Mouse (Mus musculus) heart, adult 18-20 months (tissue): Measurements from ENCODE around the gene Mrpl11. TPM values are rescaled to one million over a fixed set of nuclear protein-coding genes. Genes with fewer than 3 reads are reported as not detected.
"Not testable (repeated sequence)": the region's sequence is repeated elsewhere in the genome, so short reads cannot be mapped to it uniquely, and the experiment has no call there.

Source experiments
- DNase-seq, 2 experiments: peaks; one replicate each; pipeline ENCODE4 v3.0.0; 2021 to 2022; ENCODE audit warnings: mixed read lengths in 1 of 2
- total RNA-seq, 2 experiments: library from RNA; stranded (reverse); gene quantifications; 2 replicates each; pipeline ENCODE4 v1.2.3; 2021

The Mrpl11 gene
- total RNA-seq, 2 experiments from 2014 or later: 67.7 to 86.0 TPM

- DNase-seq: no peak
Measured at GRCm38 (mm10) chr19:4992371-4992770, 30.4 kb downstream of the Mrpl11 start.

GRCm38 (mm10) chr19:4992904-4993303 is 31.0 kb downstream of the Mrpl11 start:
- DNase-seq: peak; percentile 78 to 89

- DNase-seq: no peak
Measured at GRCm38 (mm10) chr19:4994043-4994442, 32.1 kb downstream of the Mrpl11 start.

- no peak for DNase-seq
Measured at GRCm38 (mm10) chr19:4999445-5000140, 37.6 kb downstream of the Mrpl11 start.

- DNase-seq: peak; percentile 71 to 86
Measured at GRCm38 (mm10) chr19:5001666-5002406, 39.9 kb downstream of the Mrpl11 start.

- not testable (repeated sequence) for DNase-seq
Measured at GRCm38 (mm10) chr19:5003644-5004043, 41.7 kb downstream of the Mrpl11 start.

- DNase-seq: no peak
Measured at GRCm38 (mm10) chr19:5004925-5005324, 43.0 kb downstream of the Mrpl11 start.

- no peak for DNase-seq
Measured at GRCm38 (mm10) chr19:5013138-5013537, 51.2 kb downstream of the Mrpl11 start.

GRCm38 (mm10) chr19:5014961-5015398 is 53.0 kb downstream of the Mrpl11 start:
- DNase-seq: peak in 1 of 2 experiments; percentile 50

GRCm38 (mm10) chr19:5016221-5016742 is 54.3 kb downstream of the Mrpl11 start:
- peak; percentile 53 to 70 for DNase-seq

Other genes with a start within 250 kb of the Mrpl11 start
- gene Rbm4b, start 205.7 kb upstream of the Mrpl11 start, total RNA-seq: 1 to 10 TPM; 7.8 to 8.6 TPM
- 10 to 100 TPM; 38.8 to 43.3 TPM for gene Rbm4, start 168.2 kb upstream of the Mrpl11 start, total RNA-seq
- 10 to 100 TPM; 15.4 to 19.4 TPM for gene Gm21992, start 150.5 kb upstream of the Mrpl11 start, total RNA-seq
- gene Rbm14, start 150.5 kb upstream of the Mrpl11 start, total RNA-seq: 10 to 100 TPM; 16.6 to 17.9 TPM
- gene Ccs, start 122.8 kb upstream of the Mrpl11 start, total RNA-seq: 10 to 100 TPM; 30.0 to 30.6 TPM
- under 1 TPM in 1 of 2 experiments, not detected in 1; 0.10 TPM for gene Ccdc87, start 122.8 kb upstream of the Mrpl11 start, total RNA-seq
- 10 to 100 TPM; 73.4 to 76.3 TPM for gene Ctsf, start 107.0 kb upstream of the Mrpl11 start, total RNA-seq
- under 1 TPM; 0.42 to 0.49 TPM for gene Actn3, start 84.2 kb upstream of the Mrpl11 start, total RNA-seq
- 1 to 10 TPM; 2.4 to 3.1 TPM for gene Zdhhc24, start 83.5 kb upstream of the Mrpl11 start, total RNA-seq
- 1 to 10 TPM; 2.8 to 3.1 TPM for gene Bbs1, start 55.5 kb upstream of the Mrpl11 start, total RNA-seq
- 10 to 100 TPM; 15.6 to 18.2 TPM for gene Dpp3, start 33.9 kb upstream of the Mrpl11 start, total RNA-seq
- 1 to 10 TPM; 3.5 to 3.8 TPM for gene Peli3, start 19.0 kb upstream of the Mrpl11 start, total RNA-seq
- under 1 TPM in 1 of 2 experiments, not detected in 1; 0.10 TPM for gene Npas4, start 28.2 kb downstream of the Mrpl11 start, total RNA-seq
- gene Slc29a2, start 61.7 kb downstream of the Mrpl11 start, total RNA-seq: 1 to 10 TPM; 6.9 to 8.8 TPM
- 10 to 100 TPM; 46.0 TPM for gene B4gat1, start 76.7 kb downstream of the Mrpl11 start, total RNA-seq
- 1 to 10 TPM in 1 of 2 experiments, under 1 TPM in 1; 0.93 to 2.7 TPM for gene AC124502.3, start 76.7 kb downstream of the Mrpl11 start, total RNA-seq
- 10 to 100 TPM; 11.8 to 16.2 TPM for gene Brms1, start 79.2 kb downstream of the Mrpl11 start, total RNA-seq
- gene Rin1, start 88.3 kb downstream of the Mrpl11 start, total RNA-seq: 1 to 10 TPM; 1.9 to 2.4 TPM
- 1 to 10 TPM; 6.9 to 7.4 TPM for gene Cd248, start 105.9 kb downstream of the Mrpl11 start, total RNA-seq
- 1 to 10 TPM; 1.6 to 2.3 TPM for gene Tmem151a, start 123.4 kb downstream of the Mrpl11 start, total RNA-seq
- gene Yif1a, start 126.4 kb downstream of the Mrpl11 start, total RNA-seq: 100 to 1,000 TPM in 1 of 2 experiments, 10 to 100 TPM in 1; 97.6 to 104 TPM
- under 1 TPM in 1 of 2 experiments, not detected in 1; 0.31 TPM for gene Cnih2, start 136.4 kb downstream of the Mrpl11 start, total RNA-seq
- 100 to 1,000 TPM; 190 to 204 TPM for gene Rab1b, start 144.9 kb downstream of the Mrpl11 start, total RNA-seq
- gene Klc2, start 156.4 kb downstream of the Mrpl11 start, total RNA-seq: 10 to 100 TPM; 48.9 to 54.0 TPM